Mouse (Mus musculus): ENCODE data around the gene Angptl7. TPM values are rescaled to one million over a fixed set of nuclear protein-coding genes. Genes with fewer than 3 reads are reported as not detected.

The Angptl7 gene
- 0.81 TPM for polyA plus RNA-seq (2014; fragmentation: Illumina TruSeq; extraction: RNeasy Lipid Tissue Mini Kit (QIAGEN cat#74804); ENCODE audit: low read depth, low replicate concordance)

DNA sequence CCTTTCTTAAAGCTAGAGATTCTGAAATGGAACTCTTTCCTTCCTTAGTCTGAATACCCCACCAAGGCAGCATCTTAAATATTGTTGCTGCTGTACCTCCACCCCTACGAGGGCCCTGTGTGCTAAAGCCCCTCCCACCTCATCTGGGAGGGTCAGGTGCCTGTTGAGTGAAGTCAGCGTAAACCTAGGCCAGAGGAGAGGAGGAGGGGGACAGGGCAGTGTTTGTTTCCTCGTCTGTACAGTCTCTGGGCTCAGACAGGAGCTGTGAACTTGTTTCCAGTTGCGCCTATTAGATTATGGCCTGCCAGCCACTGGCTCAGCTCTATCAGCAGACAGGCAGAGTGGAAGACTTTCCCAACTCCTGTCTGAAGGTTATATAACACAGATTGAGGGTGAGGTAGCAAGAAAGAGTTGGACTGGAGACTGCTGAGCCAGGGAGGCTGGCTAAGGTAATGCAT is at the start of gene Angptl7:
Gene Angptl7, minus strand, starts transcription at position 51 of the 458 bp plus-strand sequence.

DNA sequence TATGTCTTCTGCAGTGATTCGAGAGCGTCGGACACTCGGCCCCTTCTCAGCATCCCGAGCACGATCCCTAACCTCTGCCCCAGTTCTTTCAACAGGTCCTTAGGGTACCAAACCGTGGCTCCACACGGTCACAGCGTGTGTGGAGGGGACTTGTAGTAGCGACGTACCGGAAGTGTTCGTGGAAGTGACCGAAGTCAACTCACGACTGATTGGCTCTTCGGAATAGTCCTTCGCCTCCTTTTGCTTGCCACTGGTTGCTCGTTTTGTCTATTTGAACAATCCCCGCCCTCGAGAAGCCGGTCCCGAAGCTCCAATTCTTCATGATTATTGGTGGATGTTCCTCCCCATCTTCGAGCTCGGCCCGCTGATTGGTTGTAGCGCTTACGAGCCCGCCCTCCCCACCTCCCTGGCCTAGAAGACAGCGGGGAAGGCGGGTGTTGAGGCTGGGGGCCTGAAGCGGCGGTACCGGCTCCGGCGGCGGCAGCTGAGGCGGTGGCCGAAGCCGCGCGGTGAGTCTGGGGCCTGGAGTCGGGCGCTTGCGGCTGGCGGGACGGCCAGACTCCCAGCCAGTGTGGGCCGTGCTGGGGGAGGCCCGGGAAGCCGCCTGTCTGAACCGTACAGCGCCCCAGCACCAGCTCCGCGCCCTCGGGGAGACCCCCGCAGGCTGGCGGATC is 51.9 kb downstream of the Angptl7 start, which contains the start of gene Mtor:
Gene Mtor, plus strand, starts transcription at position 433 of the 674 bp plus-strand sequence.

Other genes starting within 250 kb of the Angptl7 start
- gene Disp3, start 212.5 kb downstream of the Angptl7 start, polyA plus RNA-seq (2014; fragmentation: Illumina TruSeq; extraction: RNeasy Lipid Tissue Mini Kit (QIAGEN cat#74804); ENCODE audit: low read depth, low replicate concordance), result not detected
- gene Ubiad1, start 55.7 kb downstream of the Angptl7 start, polyA plus RNA-seq (2014; fragmentation: Illumina TruSeq; extraction: RNeasy Lipid Tissue Mini Kit (QIAGEN cat#74804); ENCODE audit: low read depth, low replicate concordance), result 6.3 TPM
- 11.6 TPM for gene Mtor, start 51.8 kb downstream of the Angptl7 start, polyA plus RNA-seq (2014; fragmentation: Illumina TruSeq; extraction: RNeasy Lipid Tissue Mini Kit (QIAGEN cat#74804); ENCODE audit: low read depth, low replicate concordance)
- 5.5 TPM for gene Exosc10, start 58.0 kb upstream of the Angptl7 start, polyA plus RNA-seq (2014; fragmentation: Illumina TruSeq; extraction: RNeasy Lipid Tissue Mini Kit (QIAGEN cat#74804); ENCODE audit: low read depth, low replicate concordance)
- not detected for gene Srm, start 91.0 kb upstream of the Angptl7 start, polyA plus RNA-seq (2014; fragmentation: Illumina TruSeq; extraction: RNeasy Lipid Tissue Mini Kit (QIAGEN cat#74804); ENCODE audit: low read depth, low replicate concordance)
- gene Masp2, start 102.1 kb upstream of the Angptl7 start, polyA plus RNA-seq (2014; fragmentation: Illumina TruSeq; extraction: RNeasy Lipid Tissue Mini Kit (QIAGEN cat#74804); ENCODE audit: low read depth, low replicate concordance), result 0.16 TPM
- 563 TPM for gene Tardbp, start 126.6 kb upstream of the Angptl7 start, polyA plus RNA-seq (2014; fragmentation: Illumina TruSeq; extraction: RNeasy Lipid Tissue Mini Kit (QIAGEN cat#74804); ENCODE audit: low read depth, low replicate concordance)
- not detected for gene Gm572, start 142.9 kb upstream of the Angptl7 start, polyA plus RNA-seq (2014; fragmentation: Illumina TruSeq; extraction: RNeasy Lipid Tissue Mini Kit (QIAGEN cat#74804); ENCODE audit: low read depth, low replicate concordance)

Measured in kidney, adult 10 weeks (tissue).